Mouse (Mus musculus) left cerebral cortex, postnatal 14 days (tissue): ENCODE measurements around the gene Sipa1l1. TPM values are rescaled to one million over a fixed set of nuclear protein-coding genes. Genes with fewer than 3 reads are reported as not detected.

ENCODE experiments used
- DNase-seq, 2 experiments: peaks; one replicate each; pipeline ENCODE4 v3.0.0; 2021 to 2022; ENCODE audit warnings: low spot score in 2 of 2, mixed read lengths in 1 of 2
- intact Hi-C: fragments of 180-260 bp; cut with DNase I; formaldehyde crosslinking; loops from one replicate; pipeline ENCODE4 v1.15.1; 2025
- total RNA-seq, 2 experiments: library from RNA; stranded (reverse); gene quantifications; 2 replicates each; pipeline ENCODE4 v1.2.3; 2021

Gene Sipa1l1
- total RNA-seq, 2 experiments from 2014 or later: 169 to 183 TPM

- intact Hi-C loops: no loop called here
- DNase-seq: no peak
These were observed 64.1 kb downstream of the Sipa1l1 start for GRCm38 (mm10) chr12:82233177-82233576.

DNA sequence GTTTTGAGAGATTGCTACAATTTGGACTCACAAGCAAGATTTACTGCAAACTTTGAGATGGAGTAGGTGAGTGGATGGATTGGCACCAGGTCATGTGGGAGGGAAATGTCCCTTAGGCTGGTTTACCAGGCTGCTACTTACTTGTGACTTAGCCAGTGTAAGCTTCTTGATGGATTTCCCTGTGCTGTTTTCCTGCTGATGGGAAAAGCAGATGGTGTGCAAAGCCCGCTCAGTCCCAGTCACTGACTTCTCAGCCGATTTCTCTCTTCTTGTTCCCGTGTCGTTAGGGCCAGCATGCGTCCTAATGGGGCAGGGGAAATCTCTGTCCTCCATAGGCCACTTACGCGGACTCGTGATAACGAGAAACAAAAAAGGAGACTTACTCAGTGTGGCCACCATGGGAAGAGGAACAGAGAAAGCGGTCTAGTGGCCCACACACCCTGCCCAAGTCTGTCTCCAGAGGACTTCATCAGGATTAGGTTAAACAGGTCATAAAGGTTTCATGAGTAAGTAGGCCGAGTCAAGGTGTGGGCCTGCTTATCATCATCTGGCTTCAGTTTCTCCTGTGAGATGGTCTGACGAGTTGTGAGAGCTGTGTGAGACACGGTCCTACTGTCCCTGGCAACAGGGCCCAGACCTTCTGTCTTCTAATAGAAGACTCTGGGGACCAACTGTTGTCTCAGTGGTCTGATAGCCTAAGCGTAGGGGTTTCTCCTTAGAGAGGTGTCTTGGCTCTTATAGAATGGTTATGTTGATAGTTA lies 65.5 kb downstream of the Sipa1l1 start:
- intact Hi-C loops: no loop called here
- no peak for DNase-seq

GRCm38 (mm10) chr12:82237095-82237494 lies 68.0 kb downstream of the Sipa1l1 start:
- intact Hi-C loops: no loop called here
- DNase-seq: no peak

DNA sequence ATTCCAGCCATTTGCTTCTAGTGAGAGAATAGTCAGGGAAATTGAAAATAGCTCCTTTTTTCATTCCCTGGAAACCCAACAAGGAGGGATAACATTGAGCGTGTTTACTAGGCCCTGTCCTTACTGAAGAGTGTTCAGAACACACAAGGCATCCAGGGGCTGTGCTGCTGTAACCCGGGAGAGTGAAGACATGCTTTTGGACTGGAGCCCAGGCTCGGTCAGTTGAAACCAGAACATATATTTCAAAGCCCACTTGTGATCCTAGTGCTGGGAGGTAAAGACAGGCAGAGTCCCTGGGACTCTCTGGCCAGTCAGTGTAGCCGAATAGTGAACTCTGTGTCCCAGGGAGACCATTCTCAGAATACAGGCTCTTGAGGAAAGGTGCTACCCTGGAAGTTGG lies 68.8 kb downstream of the Sipa1l1 start:
- no peak for DNase-seq
- intact Hi-C loops: no loop called here

DNA sequence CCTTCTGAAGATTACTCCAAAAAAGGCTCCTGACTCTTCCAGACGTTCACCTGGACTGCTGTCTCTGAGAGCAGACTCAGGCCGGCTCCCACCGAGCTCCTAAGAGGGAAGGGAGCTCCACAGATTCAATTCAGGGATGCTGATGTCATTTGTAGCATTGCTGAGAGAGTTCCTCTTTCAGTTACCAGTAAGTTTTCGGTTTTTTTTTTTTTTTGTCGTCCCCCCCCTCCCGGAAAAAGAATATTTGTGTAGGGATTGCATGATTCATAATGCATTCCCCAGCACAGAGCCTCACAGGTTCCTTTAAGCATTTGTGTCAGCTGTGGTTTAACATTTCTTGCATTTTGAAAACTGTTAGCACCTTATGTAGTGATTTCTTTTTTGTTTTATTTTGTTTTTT lies 71.6 kb downstream of the Sipa1l1 start:
- intact Hi-C loops: no loop called here
- DNase-seq: no peak

DNA sequence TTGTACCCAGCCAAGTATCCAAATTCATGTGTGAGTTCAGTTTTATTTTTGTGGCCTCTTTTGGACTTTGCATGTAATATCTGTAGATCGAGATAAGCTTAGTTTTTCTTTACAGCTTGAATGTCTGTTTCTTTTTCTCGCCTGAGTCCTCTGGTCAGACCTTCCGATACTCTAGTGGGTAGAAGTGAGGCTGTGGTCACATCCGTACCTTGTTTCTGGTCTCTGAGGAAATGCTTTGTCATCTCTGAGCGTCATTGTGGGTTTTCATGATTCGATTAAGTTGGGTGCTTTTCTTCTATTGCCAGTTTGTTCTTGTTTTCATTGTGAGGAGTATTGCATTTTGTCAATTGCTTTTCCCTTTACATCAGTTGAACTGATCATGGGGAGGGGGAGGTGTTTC lies 76.1 kb downstream of the Sipa1l1 start:
- DNase-seq: no peak
- intact Hi-C loops: no loop called here

GRCm38 (mm10) chr12:82246422-82246821 lies 77.3 kb downstream of the Sipa1l1 start:
- no peak for DNase-seq
- intact Hi-C loops: no loop called here

DNA sequence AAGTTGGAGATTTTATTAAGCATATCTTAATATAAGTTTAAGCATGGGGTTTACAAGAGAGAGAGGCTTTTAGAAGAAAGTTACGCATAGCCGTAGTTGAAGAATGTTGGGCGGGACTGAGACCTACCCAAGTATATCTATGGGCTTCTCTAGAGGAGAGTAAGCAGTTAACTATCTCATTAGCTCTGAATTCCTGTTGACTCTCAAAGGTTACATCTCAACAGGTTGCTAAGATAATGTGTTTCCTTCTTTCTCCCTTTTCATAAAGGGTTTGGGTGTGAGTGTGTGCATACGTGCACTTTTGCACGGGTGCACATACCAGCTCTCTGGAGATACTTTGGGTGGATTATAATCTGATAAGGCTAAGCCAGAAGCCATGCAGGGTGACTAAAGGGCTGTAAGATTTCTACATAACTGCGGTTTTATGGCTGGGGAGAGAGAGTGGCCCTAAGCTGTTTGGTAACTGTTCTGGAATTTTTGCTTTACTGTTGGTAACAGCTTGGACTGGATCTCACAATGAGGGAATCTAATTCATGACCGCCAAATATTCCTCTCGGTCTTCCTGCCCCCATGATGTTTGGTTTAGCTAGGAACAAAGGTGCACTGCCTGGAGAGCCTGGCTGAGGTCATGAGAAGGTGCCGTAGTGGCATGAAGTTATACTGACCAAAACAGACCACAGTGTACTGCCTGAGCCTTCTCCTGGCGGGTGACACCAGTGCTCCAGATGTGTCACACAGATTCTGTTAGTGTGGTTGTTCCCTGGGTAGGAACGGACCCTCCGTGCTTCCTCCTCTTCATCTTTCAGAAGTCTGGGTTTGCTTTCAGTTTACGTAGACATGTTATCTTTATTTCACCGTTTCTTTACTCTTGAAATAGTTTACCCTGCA lies 78.5 kb downstream of the Sipa1l1 start:
- intact Hi-C loops: no loop called here
- DNase-seq: no peak

DNA sequence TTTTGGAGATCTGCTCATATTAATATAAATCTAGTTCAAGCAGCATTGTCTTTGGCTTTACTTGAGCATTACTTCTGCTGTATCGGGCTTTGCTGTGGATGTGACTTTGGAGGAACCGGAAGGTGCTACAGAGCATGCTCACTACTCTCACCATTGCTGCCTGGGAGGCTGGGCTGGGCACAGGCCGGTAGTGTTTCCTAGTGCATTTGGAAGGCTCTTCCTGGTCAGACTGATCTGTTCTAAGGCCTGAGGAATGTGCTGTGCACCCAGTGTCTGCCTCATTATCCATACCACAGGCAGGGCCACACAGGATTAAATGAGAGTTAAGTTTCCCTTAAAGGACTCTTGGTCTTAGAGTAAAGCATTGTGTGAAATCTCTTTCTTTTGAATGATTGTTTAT lies 79.4 kb downstream of the Sipa1l1 start:
- no peak for DNase-seq
- intact Hi-C loops: no loop called here

GRCm38 (mm10) chr12:82251328-82251727 lies 82.2 kb downstream of the Sipa1l1 start:
- DNase-seq: no peak
- intact Hi-C loops: no loop called here

DNA sequence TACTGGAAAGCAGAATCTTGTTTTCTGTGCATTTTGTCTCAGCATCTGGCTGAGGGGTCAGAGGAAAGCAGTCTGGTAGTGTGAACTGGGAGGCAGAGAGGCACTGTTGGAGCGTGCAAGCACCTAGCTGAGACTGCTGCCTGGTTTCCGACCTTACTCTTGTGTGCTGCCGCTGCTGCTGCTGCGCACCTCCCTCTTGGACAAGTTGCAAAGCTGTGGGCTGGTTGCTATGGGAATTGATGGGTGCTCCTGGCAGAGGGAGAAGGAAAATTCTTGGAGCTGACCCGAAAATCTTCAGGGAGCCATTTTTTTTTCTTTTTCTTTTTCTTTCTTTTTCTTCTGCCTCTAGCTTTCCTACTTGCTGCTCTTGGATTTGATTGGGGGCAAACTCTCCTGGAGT lies 85.0 kb downstream of the Sipa1l1 start:
- intact Hi-C loops: no loop called here
- DNase-seq: peak; percentile 62 to 68

- intact Hi-C loops: no loop called here
- no peak for DNase-seq
These were observed 86.9 kb downstream of the Sipa1l1 start for GRCm38 (mm10) chr12:82256012-82256411.

GRCm38 (mm10) chr12:82256921-82257500 lies 87.9 kb downstream of the Sipa1l1 start:
- no peak for DNase-seq

GRCm38 (mm10) chr12:82257994-82258785 lies 89.1 kb downstream of the Sipa1l1 start:
- DNase-seq: no peak
- intact Hi-C loops: no loop called here

More at GRCm38 (mm10) chr12:82256921-82257500, 87.9 kb downstream of the Sipa1l1 start:
- intact Hi-C loops: no loop called here

DNA sequence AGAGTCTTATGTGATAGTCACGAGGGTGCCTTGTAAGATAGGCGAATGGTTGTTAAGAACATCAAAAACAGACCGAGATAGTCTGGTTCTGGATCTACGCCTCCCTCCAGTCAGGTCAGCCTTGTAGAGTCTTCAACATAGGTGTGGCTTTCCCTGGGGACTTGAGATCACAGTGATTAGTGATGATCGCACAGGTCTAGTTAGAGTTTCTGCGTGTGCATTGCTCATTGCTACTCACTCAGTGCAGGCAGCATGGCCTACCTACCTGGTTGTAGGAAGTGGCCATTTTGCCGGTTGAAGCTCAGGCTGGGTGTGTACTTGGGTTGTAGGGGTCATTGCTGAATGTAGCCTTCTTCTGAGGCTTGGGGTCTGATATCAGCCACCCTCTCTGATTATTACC lies 94.3 kb downstream of the Sipa1l1 start:
- intact Hi-C loops: no loop called here
- no peak for DNase-seq

DNA sequence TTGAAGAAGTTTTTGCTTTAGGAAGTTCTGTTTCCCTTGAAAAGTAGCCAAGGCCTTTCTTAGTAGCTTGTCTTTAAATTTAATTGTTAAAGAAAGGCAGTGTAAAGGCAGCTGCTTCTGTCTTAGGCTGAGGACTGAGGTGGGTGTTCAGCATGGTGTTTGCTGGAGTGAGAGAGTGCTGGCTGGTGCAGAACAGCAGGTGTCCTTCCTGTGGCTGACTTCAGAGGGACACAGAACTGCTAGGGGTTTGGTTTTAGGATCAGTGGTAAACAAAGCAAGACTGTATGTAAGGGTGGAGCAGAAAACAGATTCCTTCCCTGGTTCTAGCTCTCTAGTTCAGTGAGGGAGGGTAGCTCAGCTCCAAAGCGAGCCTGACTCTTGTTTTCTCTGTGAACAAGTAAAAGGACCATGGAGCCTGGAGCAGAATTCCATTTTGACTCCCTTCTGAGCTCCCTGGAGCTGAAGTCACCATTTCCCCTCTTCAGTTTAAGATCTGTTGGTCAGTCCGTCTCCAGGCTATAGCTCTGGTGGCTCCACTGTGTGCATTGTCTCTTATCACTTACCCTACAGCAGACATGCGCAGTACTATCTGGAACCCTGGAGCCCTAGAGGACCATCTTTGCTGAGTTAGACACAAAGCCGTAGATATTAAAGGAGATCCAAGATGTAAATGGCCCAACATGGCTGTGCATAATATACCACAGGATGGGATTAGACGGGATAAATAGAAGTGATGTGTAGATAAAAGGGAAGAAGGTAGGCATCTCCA lies 95.1 kb downstream of the Sipa1l1 start:
- no peak for DNase-seq

DNA sequence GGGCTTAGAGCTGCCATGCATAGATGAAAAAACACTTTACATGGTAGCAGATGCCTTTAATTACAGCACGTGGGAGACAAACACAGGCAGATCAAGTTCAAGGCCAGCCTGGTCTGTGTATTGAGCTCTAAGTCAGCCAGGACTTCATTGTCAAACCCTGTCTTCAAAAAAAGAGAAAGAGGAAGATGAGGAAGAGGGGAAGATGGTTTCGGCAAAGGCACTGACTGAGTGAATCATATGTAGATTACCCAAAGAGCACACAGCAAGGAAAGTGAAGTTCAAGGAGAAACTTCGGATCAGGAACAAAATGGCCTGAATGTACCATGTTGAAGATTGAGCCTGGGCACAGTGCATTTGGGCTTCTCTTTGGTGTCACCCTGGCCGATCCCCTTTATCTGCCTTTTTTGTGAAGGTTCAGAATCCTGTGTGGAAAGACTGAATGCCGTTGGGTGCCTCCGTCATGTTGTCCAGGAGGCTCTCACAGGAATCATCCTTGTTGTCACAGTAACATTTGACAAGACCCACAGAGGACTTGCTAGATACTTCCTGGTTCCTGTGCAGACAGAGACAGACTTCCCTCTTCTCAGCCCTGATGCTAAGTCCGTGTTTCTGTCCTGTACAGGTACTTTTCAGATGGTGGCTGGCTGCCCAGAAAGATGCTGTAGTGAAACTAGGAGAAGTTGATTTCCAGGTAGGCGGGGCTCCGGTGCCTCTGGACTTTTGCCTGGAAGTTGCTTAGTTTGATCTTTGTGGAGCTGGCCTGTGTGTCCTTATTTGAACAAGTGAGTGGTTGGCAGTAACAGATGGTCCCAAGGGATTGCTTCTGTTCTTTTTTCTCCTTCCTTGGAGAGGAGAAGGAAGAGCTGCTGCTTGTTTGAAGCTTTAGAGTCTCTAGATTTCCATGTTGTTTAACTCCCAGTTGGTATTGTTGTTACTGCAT lies 96.5 kb downstream of the Sipa1l1 start:
- DNase-seq: peak in 1 of 2 experiments; percentile 25
- intact Hi-C loops: no loop called here

More for the DNA sequence above, 95.1 kb downstream of the Sipa1l1 start:
- intact Hi-C loops: no loop called here

- intact Hi-C loops: no loop called here
- no peak for DNase-seq
These were observed 102.3 kb downstream of the Sipa1l1 start for GRCm38 (mm10) chr12:82271447-82271846.
